Mouse (Mus musculus) embryonic stem cell, embryonic (primary cell): ENCODE measurements around the gene Arpc3.

Source experiments
- CTCF ChIA-PET, 4 experiments: fragments of 300-600 bp in 2 of 4; fragments of 350-600 bp in 2 of 4; sonication (Branson Sonifier 250); formaldehyde crosslinking; loops; one replicate each; lab custom pipeline; 2022; ENCODE audit warnings: inconsistent platforms in 2 of 4; lab: Charles Lee
- POLR2A ChIA-PET, 4 experiments: fragments of 300-600 bp in 2 of 4; fragments of 350-600 bp in 2 of 4; sonication (Branson Sonifier 250); formaldehyde crosslinking; loops; one replicate each; lab custom pipeline; 2022; ENCODE audit warnings: antibody characterized with exemption in 4 of 4, inconsistent platforms in 1 of 4; lab: Charles Lee

The Arpc3 gene

GRCm38 (mm10) chr5:122390006-122390405 lies 1.7 kb upstream of the Arpc3 start:
- CTCF ChIA-PET: interaction anchor here in 1 of 4 experiments (1.8 kb wide), 1 partner anchor 10 kb away, joined by 8 read pairs; no protein-coding TSS in a partner anchor
- POLR2A ChIA-PET: interaction anchor here in 2 of 4 experiments (0.6 to 1.8 kb wide), 6 partner anchors 8 to 116 kb away, joined by 3 to 10 read pairs (median 3); partner anchors contain the start of gene Fam216a (in 1 of the 2)

GRCm38 (mm10) chr5:122390671-122391070 lies 1.0 kb upstream of the Arpc3 start:
- POLR2A ChIA-PET: interaction anchor here in 1 of 4 experiments (1.0 to 1.8 kb wide), 3 partner anchors 9 to 18 kb away, joined by 3 to 10 read pairs (median 4); partner anchors contain the start of gene Fam216a
- CTCF ChIA-PET: interaction anchor here in 1 of 4 experiments (1.8 kb wide), 1 partner anchor 11 kb away, joined by 8 read pairs; no protein-coding TSS in a partner anchor

GRCm38 (mm10) chr5:122391178-122391785 lies 396 bp upstream of the Arpc3 start:
- ChIA-PET CTCF (interaction anchor here in 3 of 4 experiments (0.6 to 1.3 kb wide), 7 partner anchors 11 to 277 kb away, joined by 3 to 4 read pairs (median 3); partner anchors contain the start of gene Tctn1 (in 1 of the 3)), POLR2A (interaction anchor here in 2 of 4 experiments (0.6 to 1.6 kb wide), 12 partner anchors 9 to 1957 kb away, joined by 3 to 5 read pairs (median 3); partner anchors contain the start of genes Rad9b (in 1 of the 2) and Vps29 (in 1 of the 2))

GRCm38 (mm10) chr5:122392227-122393004 lies 738 bp downstream of the Arpc3 start:
- ChIA-PET CTCF (interaction anchor here in 3 of 4 experiments (0.6 to 1.3 kb wide), 9 partner anchors 10 to 278 kb away, joined by 3 to 10 read pairs (median 3); partner anchors contain the start of gene Tctn1 (in 2 of the 3)), POLR2A (interaction anchor here (0.6 to 1.6 kb wide), 12 partner anchors 10 to 1955 kb away, joined by 3 to 8 read pairs (median 3); partner anchors contain the start of genes Rad9b (in 1 of the 4), Tctn1 (in 1 of the 4) and Vps29 (in 1 of the 4))

- POLR2A ChIA-PET: interaction anchor here in 3 of 4 experiments (0.6 to 1.7 kb wide), 7 partner anchors 16 to 129 kb away, joined by 3 to 8 read pairs (median 3); partner anchors contain the start of genes Rad9b (in 2 of the 3), Vps29 (in 2 of the 3) and Tctn1 (in 1 of the 3)
- CTCF ChIA-PET: interaction anchor here (0.5 to 1.9 kb wide), 28 partner anchors 9 to 670 kb away, joined by 3 to 23 read pairs (median 4); partner anchors contain the start of genes Tctn1 (in 3 of the 4), Fam216a (in 1 of the 4) and Gpn3 (in 1 of the 4)
These were observed 2.2 kb downstream of the Arpc3 start for GRCm38 (mm10) chr5:122393887-122394286.

GRCm38 (mm10) chr5:122396791-122397190 lies 5.1 kb downstream of the Arpc3 start:
- ChIA-PET CTCF (interaction anchor here (0.6 to 2.9 kb wide), 15 partner anchors 11 to 569 kb away, joined by 3 to 20 read pairs (median 5); partner anchors contain the start of gene Tctn1 (in 1 of the 4)), POLR2A (interaction anchor here in 3 of 4 experiments (0.6 to 1.8 kb wide), 36 partner anchors 9 to 377 kb away, joined by 3 to 11 read pairs (median 3); partner anchors contain the start of genes Fam216a (in 3 of the 3), Gpn3 (in 2 of the 3), Ppp1cc (in 1 of the 3) and Rad9b (in 1 of the 3))

GRCm38 (mm10) chr5:122397495-122397894 lies 5.8 kb downstream of the Arpc3 start:
- POLR2A ChIA-PET: interaction anchor here in 3 of 4 experiments (0.6 to 1.8 kb wide), 15 partner anchors 11 to 188 kb away, joined by 3 to 11 read pairs (median 4); partner anchors contain the start of genes Fam216a (in 2 of the 3), Gpn3 (in 1 of the 3), Rad9b (in 1 of the 3) and Tctn1 (in 1 of the 3)

GRCm38 (mm10) chr5:122399871-122400270 lies 8.2 kb downstream of the Arpc3 start:
- ChIA-PET CTCF (interaction anchor here in 2 of 4 experiments (0.7 to 1.1 kb wide), 3 partner anchors 10 to 421 kb away, joined by 3 to 4 read pairs (median 3); partner anchors contain the start of gene Anapc5 (in 1 of the 2)), POLR2A (interaction anchor here in 1 of 4 experiments (1.1 to 1.5 kb wide), 2 partner anchors 18 to 219 kb away, joined by 3 to 4 read pairs; no protein-coding TSS in a partner anchor)

More at GRCm38 (mm10) chr5:122397495-122397894, 5.8 kb downstream of the Arpc3 start:
- CTCF ChIA-PET: interaction anchor here in 3 of 4 experiments (0.9 to 2.9 kb wide), 6 partner anchors 17 to 281 kb away, joined by 3 to 20 read pairs (median 8); partner anchors contain the start of gene Tctn1 (in 1 of the 3)

- ChIA-PET CTCF (interaction anchor here in 1 of 4 experiments (1.1 kb wide), 1 partner anchor 9 kb away, joined by 4 read pairs; no protein-coding TSS in a partner anchor), POLR2A (interaction anchor here in 2 of 4 experiments (0.5 to 1.1 kb wide), 2 partner anchors 219 to 552 kb away, joined by 3 read pairs; no protein-coding TSS in a partner anchor)
These were observed 9.1 kb downstream of the Arpc3 start for GRCm38 (mm10) chr5:122400628-122401302.

- CTCF ChIA-PET: no interaction called here
These were observed 9.6 kb downstream of the Arpc3 start for GRCm38 (mm10) chr5:122401303-122401640.

GRCm38 (mm10) chr5:122402160-122402559 lies 10.5 kb downstream of the Arpc3 start:
- POLR2A ChIA-PET: interaction anchor here in 2 of 4 experiments (0.6 to 1.4 kb wide), 3 partner anchors 98 to 506 kb away, joined by 3 to 8 read pairs (median 4); no protein-coding TSS in a partner anchor
- CTCF ChIA-PET: interaction anchor here in 3 of 4 experiments (0.5 to 1.4 kb wide), 4 partner anchors 8 to 323 kb away, joined by 3 to 6 read pairs (median 4); partner anchors contain the start of gene Tctn1 (in 1 of the 3)

More at GRCm38 (mm10) chr5:122401303-122401640, 9.6 kb downstream of the Arpc3 start:
- POLR2A ChIA-PET: interaction anchor here in 2 of 4 experiments (0.5 to 1.1 kb wide), 2 partner anchors 218 to 552 kb away, joined by 3 read pairs; no protein-coding TSS in a partner anchor

GRCm38 (mm10) chr5:122402772-122403171 lies 11.1 kb downstream of the Arpc3 start:
- POLR2A ChIA-PET: interaction anchor here in 2 of 4 experiments (0.7 to 1.4 kb wide), 2 partner anchors 99 to 224 kb away, joined by 3 to 8 read pairs; no protein-coding TSS in a partner anchor
- CTCF ChIA-PET: interaction anchor here in 2 of 4 experiments (0.6 to 1.4 kb wide), 4 partner anchors 9 to 260 kb away, joined by 3 to 6 read pairs (median 3); partner anchors contain the start of gene Tctn1 (in 1 of the 2)

GRCm38 (mm10) chr5:122403362-122403761 lies 11.7 kb downstream of the Arpc3 start:
- POLR2A ChIA-PET: interaction anchor here in 1 of 4 experiments (1.4 kb wide), 1 partner anchor 224 kb away, joined by 8 read pairs; no protein-coding TSS in a partner anchor
- CTCF ChIA-PET: interaction anchor here in 2 of 4 experiments (0.6 to 1.4 kb wide), 3 partner anchors 139 to 261 kb away, joined by 3 to 6 read pairs (median 3); partner anchors contain the start of gene Tctn1 (in 1 of the 2)

GRCm38 (mm10) chr5:122405537-122405936 lies 13.9 kb downstream of the Arpc3 start:
- ChIA-PET POLR2A (interaction anchor here in 3 of 4 experiments (0.6 to 1.0 kb wide), 3 partner anchors 9 to 437 kb away, joined by 3 to 4 read pairs (median 3); no protein-coding TSS in a partner anchor), CTCF (no interaction called here)
